Mouse (Mus musculus): ENCODE data around the gene Pde4c. TPM values are rescaled to one million over a fixed set of nuclear protein-coding genes. Genes with fewer than 3 reads are reported as not detected.

Gene Pde4c
- total RNA-seq, 2 experiments from 2014 or later = 0.81 to 0.91 TPM

DNA sequence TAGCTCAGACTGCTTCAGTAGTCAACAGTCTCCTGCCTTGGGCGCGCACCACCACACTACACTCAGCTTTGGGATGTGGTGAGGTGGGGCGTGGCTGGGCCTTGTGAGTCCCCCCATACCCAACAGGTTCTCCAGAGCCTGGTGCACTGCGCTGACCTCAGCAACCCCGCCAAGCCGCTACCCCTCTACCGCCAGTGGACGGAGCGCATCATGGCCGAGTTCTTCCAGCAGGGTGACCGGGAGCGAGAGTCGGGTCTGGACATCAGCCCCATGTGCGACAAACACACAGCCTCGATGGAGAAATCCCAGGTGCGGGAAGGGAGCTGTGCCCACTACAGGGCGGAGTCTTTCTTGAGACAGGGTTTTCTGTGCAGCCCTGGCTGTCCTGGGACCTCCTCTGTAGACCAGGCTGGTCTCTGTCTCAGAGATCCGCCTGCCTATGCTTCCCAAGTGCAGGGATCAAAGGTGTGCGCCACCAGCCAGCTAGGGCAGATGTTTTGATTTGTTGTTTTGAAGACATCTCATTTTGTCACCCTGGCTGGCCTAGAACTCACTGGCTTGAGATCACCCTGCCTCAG is 25.7 kb downstream of the Pde4c start:
- no peak for DNase-seq (ENCODE audit: low spot score in 2 of 2)

DNA sequence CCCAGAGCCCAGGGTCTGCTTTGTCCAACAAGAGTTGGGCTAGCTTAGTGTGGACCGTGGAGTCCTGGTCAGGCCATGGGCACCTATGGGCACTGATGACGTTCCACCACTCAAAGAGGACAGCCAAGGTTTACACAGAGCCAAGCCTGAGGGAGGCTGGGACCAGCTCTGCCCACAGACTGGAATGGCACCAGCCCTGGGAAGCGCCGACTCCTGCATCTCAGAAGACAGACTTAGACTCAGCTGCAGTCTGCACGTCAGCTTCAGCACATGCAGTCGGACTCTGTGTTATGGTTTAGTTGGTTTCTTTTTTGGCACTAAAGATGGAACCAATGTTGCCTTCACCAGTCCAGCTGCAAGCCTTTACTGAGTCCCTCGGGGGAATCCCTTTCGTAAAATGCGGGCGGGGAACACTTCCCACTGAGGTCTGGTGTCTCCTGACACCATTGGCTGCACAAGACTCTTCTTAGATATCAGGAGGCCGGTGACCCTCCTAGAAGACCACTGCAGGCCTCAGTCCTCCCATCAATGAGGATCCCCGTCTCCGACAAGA is 26.7 kb downstream of the Pde4c start:
- no peak for DNase-seq (ENCODE audit: low spot score in 2 of 2)

GRCm38 (mm10) chr8:70752000-70752764 is 28.7 kb downstream of the Pde4c start:
- DNase-seq (ENCODE audit: low spot score in 2 of 2) = peak; percentile 74 to 82

- DNase-seq (ENCODE audit: low spot score in 2 of 2) = peak; percentile 72 to 75
These were observed 29.6 kb downstream of the Pde4c start for GRCm38 (mm10) chr8:70753151-70753550.

- DNase-seq (ENCODE audit: low spot score in 2 of 2) = peak; percentile 92 to 98
These were observed 30.7 kb downstream of the Pde4c start, which contains the start of gene Rab3a for GRCm38 (mm10) chr8:70754043-70754870. Rab3a (plus strand) TSS chr8:70754679.

DNA sequence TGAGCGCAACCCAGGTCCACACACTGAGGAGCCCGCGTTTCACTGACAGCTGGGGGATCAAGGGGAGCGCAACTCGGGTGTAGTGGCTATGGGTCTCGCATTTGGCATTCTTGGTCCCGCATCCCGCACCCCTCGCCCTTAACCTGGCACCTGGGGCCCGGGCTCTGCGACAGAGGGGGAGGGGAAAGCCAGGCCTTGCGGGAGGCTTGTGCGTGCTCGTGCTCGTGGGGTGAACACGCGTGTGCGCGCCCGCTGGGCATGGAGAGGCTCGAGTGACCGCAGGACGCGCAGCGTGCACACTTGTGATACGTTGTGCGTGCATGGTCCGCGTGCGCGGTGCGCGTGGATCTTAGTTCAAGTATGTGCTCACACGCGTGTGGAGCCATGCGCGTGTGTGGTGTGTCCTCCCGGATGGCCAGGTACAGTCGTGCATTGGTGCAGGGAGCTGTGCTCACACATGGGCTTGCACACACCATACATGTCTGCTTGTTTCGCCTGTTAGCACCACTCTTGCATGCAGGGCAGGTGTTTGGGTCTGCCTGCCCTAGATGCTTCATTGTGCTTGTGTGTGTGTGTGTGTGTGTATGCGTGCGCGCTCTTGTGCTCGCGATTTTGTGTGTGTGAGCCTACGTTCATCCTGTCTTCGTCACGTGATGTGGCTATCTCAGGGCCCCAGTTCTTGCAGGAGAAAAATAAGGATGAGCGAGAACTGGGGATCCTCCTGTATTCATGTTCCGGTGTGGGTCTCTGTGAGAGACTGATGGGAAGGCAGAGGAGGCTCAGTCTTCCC is 31.5 kb downstream of the Pde4c start:
- peak; percentile 79 for DNase-seq (ENCODE audit: low spot score in 2 of 2)

GRCm38 (mm10) chr8:70755661-70756475 is 32.3 kb downstream of the Pde4c start:
- DNase-seq (ENCODE audit: low spot score in 2 of 2) = peak in 1 of 2 experiments; percentile 6

DNA sequence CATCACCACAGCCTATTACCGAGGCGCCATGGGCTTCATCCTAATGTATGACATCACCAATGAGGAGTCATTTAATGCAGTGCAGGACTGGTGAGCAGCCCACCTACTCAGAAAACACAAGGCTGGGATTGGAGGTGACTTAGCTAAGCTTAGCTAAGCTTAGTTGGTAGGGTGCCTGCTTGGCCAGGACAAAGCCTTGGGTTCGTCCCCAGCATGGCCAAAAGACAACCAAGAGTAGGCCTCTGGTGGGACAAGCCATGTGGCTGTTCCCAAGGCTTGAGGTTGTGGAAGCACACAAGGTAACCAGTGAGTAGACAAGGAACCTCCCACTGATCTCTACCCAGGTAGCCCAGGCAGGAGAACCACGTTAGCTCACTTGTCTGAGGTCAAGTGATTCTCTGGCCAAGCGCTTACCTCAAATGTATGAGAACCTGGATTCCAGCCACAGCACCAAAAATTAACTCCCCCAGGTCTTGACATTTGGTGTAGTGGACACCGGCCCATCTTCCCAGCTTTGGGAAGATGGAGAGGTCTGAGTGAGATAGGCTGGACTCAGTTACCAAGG is 33.0 kb downstream of the Pde4c start:
- no peak for DNase-seq (ENCODE audit: low spot score in 2 of 2)

DNA sequence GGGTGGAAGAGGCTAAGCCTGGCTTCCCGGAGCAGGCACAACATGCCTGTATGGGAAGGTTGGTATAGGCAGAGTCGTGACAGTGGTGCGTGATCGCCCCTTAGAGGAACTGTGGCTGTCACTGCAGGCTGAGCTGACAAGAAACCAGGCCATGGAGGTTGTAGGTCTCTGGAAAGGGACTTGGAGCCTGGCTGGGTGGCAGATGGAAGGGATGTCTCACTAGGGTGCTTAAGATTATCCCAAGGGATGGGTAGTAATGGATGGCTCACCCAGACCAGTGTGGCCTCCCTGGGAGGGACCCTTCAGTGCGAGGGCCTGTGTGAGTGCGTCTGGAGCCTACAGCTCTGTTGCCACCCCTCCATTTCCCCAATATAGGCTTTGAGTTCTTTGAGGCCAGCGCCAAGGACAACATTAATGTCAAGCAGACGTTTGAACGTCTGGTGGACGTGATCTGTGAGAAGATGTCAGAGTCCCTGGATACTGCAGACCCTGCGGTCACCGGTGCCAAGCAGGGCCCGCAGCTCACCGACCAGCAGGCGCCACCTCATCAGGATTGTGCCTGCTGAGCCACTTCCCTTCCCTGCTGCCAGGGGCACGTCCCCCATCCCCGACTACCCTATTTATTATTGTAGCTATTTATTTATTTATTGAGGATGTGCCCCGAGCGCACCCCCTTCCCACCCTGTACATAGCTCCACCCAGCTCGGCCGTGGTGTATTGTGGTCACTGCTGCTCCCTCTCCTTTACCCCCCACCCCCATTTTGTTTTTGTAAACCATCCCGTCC is 34.2 kb downstream of the Pde4c start:
- DNase-seq (ENCODE audit: low spot score in 2 of 2) = peak in 1 of 2 experiments; percentile 45

DNA sequence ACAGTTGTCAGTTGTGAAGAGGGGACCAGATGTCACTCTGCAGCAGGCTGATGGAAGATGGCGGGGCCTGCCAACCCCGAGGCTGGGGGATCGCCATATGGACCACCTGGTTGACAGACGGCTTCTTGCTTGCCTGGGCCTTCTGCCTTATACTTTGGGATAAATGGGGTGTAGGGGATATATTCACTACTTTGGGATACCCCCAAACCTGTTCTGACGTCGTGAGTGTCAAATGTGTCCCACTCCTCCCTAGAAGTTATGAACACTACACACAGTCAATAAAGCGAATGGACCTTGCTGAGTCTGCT is 34.7 kb downstream of the Pde4c start:
- DNase-seq (ENCODE audit: low spot score in 2 of 2) = peak; percentile 75 to 82

GRCm38 (mm10) chr8:70758616-70759561 is 35.4 kb downstream of the Pde4c start:
- peak in 1 of 2 experiments; percentile 45 for DNase-seq (ENCODE audit: low spot score in 2 of 2)

GRCm38 (mm10) chr8:70760350-70760749 is 36.8 kb downstream of the Pde4c start:
- DNase-seq (ENCODE audit: low spot score in 2 of 2) = no peak

- peak; percentile 94 to 99 for DNase-seq (ENCODE audit: low spot score in 2 of 2)
These were observed 37.4 kb downstream of the Pde4c start, which contains the start of gene Mpv17l2 for GRCm38 (mm10) chr8:70760775-70761406. Mpv17l2 (minus strand) TSS chr8:70760946.

GRCm38 (mm10) chr8:70762118-70762517 is 38.6 kb downstream of the Pde4c start:
- DNase-seq (ENCODE audit: low spot score in 2 of 2) = no peak

DNA sequence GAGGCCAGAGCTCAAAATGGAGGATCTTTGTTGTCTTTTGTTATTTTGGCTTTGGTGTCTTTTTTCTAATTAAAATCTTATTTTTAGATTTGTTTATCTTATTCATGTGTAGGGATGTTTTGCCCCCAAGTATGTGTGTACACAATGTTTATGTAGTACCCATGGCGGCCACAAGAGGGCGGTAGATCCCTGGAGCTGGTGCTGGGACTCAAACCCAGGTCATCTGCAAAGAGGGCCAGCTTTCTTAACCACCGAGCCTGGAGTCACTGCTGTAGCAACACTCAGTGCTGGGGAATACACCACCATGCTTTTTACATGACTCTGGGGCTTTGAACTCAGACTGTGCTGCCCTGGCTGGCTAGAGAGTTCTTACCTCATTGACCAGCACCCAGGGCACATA is 39.8 kb downstream of the Pde4c start:
- no peak for DNase-seq (ENCODE audit: low spot score in 2 of 2)

DNA sequence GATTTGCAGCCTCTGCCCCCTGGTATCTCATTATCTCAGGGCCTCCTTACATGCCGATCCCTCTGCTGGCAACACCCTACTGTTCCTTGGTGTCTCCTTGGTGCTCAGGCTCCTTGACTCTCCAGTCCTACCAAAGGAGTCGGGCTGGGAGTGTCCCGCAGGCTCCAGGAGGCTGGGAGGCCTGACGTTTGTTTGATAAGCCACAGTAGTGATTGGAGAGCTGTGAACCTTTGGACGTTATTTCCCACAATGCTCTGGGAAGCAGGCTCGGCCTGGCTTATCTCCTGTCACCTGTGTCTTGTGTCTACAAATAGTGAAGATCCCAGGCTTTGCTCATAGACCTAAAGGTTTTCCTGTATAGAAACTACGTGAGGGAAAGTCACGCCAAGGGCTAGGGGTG is 40.5 kb downstream of the Pde4c start:
- DNase-seq (ENCODE audit: low spot score in 2 of 2) = no peak

DNA sequence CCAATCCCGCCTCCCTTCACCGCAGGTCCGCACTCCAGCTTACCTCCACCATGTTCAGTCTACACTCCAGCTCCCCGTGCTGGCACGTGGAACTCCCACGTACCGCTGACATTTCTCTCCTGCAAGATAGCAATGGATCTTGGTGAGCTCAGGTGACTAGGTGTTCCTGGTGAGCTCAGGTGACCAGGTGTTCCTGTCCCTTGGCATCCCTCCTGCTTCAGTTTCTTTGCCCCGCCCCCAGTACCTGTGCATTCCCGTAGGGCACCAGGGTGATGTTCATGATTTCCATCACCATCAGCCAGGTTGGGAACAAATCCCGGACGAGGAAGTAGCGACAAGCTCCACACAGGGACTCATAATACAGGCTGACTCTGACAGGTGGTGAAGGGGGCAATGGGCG is 41.2 kb downstream of the Pde4c start:
- no peak for DNase-seq (ENCODE audit: low spot score in 2 of 2)
